Mouse (Mus musculus): ENCODE results near the gene Ms4a6c. TPM values are rescaled to one million over a fixed set of nuclear protein-coding genes. Genes with fewer than 3 reads are reported as not detected.
"Not testable (repeated sequence)": the region's sequence is repeated elsewhere in the genome, so short reads cannot be mapped to it uniquely, and the experiment has no call there.

Ms4a6c gene
- 1 to 10 TPM; 1.3 to 2.3 TPM for total RNA-seq (2021)
- long read RNA-seq, experiment 1, partial matches to known transcripts: 0 of 2 reads
- long read RNA-seq, experiment 1, other reads (novel, unspliced or antisense): 1 of 2 reads
- long read RNA-seq, experiment 2, partial matches to known transcripts: 0 of 2 reads
- long read RNA-seq, experiment 2, other reads (novel, unspliced or antisense): 1 of 2 reads

- DNase-seq; intact Hi-C loops (cut with DNase I): not testable (repeated sequence)
Measured at GRCm38 (mm10) chr19:11469215-11469614, at the start of gene Ms4a6c. Gene Ms4a6c, plus strand, starts transcription at chr19:11469366.

GRCm38 (mm10) chr19:11431209-11431608, 38.0 kb upstream of the Ms4a6c start:
- intact Hi-C loops (cut with DNase I): not testable (repeated sequence)

GRCm38 (mm10) chr19:11435058-11435834, 33.9 kb upstream of the Ms4a6c start:
- intact Hi-C loops (cut with DNase I): no loop called here
- DNase-seq: no peak

More at GRCm38 (mm10) chr19:11431209-11431608, 38.0 kb upstream of the Ms4a6c start:
- DNase-seq: not testable (repeated sequence)

GRCm38 (mm10) chr19:11443338-11443737, 25.8 kb upstream of the Ms4a6c start, which contains the start of gene Ms4a4b:
Gene Ms4a4b, plus strand, starts transcription at chr19:11443553.
- no peak for DNase-seq
- intact Hi-C loops (cut with DNase I): no loop called here

GRCm38 (mm10) chr19:11443964-11444363, 25.2 kb upstream of the Ms4a6c start:
- DNase-seq: no peak
- intact Hi-C loops (cut with DNase I): no loop called here

- no peak for DNase-seq
- intact Hi-C loops (cut with DNase I): no loop called here
Measured at GRCm38 (mm10) chr19:11447238-11447637, 21.9 kb upstream of the Ms4a6c start.

GRCm38 (mm10) chr19:11459041-11459440, 10.1 kb upstream of the Ms4a6c start:
- DNase-seq; intact Hi-C loops (cut with DNase I): not testable (repeated sequence)

- intact Hi-C loops (cut with DNase I); DNase-seq: not testable (repeated sequence)
Measured at GRCm38 (mm10) chr19:11464795-11465194, 4.4 kb upstream of the Ms4a6c start.

- intact Hi-C loops (cut with DNase I): no loop called here
- DNase-seq: no peak
Measured at GRCm38 (mm10) chr19:11466471-11466870, 2.7 kb upstream of the Ms4a6c start.

GRCm38 (mm10) chr19:11468361-11468760, 805 bp upstream of the Ms4a6c start:
- DNase-seq; intact Hi-C loops (cut with DNase I): not testable (repeated sequence)

- intact Hi-C loops (cut with DNase I): no loop called here
- no peak for DNase-seq
Measured at GRCm38 (mm10) chr19:11479714-11480113, 10.5 kb downstream of the Ms4a6c start.

- intact Hi-C loops (cut with DNase I): no loop called here
- DNase-seq: no peak
Measured at GRCm38 (mm10) chr19:11482684-11483083, 13.5 kb downstream of the Ms4a6c start.

GRCm38 (mm10) chr19:11483941-11484340, 14.8 kb downstream of the Ms4a6c start:
- intact Hi-C loops (cut with DNase I): no loop called here
- DNase-seq: no peak

- no peak for DNase-seq
- intact Hi-C loops (cut with DNase I): no loop called here
Measured at GRCm38 (mm10) chr19:11484388-11484787, 15.2 kb downstream of the Ms4a6c start.

GRCm38 (mm10) chr19:11485266-11485665, 16.1 kb downstream of the Ms4a6c start:
- no peak for DNase-seq
- intact Hi-C loops (cut with DNase I): no loop called here

GRCm38 (mm10) chr19:11485746-11486145, 16.6 kb downstream of the Ms4a6c start, which contains the start of gene Gm8369:
Gene Gm8369, plus strand, starts transcription at chr19:11485938.
- DNase-seq: no peak
- intact Hi-C loops (cut with DNase I): no loop called here

GRCm38 (mm10) chr19:11486599-11486998, 17.4 kb downstream of the Ms4a6c start:
- intact Hi-C loops (cut with DNase I): no loop called here
- no peak for DNase-seq

- no peak for DNase-seq
- intact Hi-C loops (cut with DNase I): no loop called here
Measured at GRCm38 (mm10) chr19:11491406-11492189, 22.4 kb downstream of the Ms4a6c start.

GRCm38 (mm10) chr19:11492671-11493070, 23.5 kb downstream of the Ms4a6c start:
- DNase-seq: no peak
- intact Hi-C loops (cut with DNase I): no loop called here

GRCm38 (mm10) chr19:11494519-11494918, 25.4 kb downstream of the Ms4a6c start:
- intact Hi-C loops (cut with DNase I): no loop called here
- no peak for DNase-seq

- no peak for DNase-seq
- intact Hi-C loops (cut with DNase I): no loop called here
Measured at GRCm38 (mm10) chr19:11496361-11496760, 27.2 kb downstream of the Ms4a6c start.
